Mouse (Mus musculus): ENCODE data around the gene Srpk2. TPM values are rescaled to one million over a fixed set of nuclear protein-coding genes. Genes with fewer than 3 reads are reported as not detected.

The Srpk2 gene
- polyA plus RNA-seq, 1 experiment = 66.9 TPM

GRCm38 (mm10) chr5:23674829-23675498 is 9.5 kb downstream of the Srpk2 start:
- TF ChIP-seq POLR2A (IDR thresholded peaks at IDR 0.05; ENCODE audit: low read depth, low read length) (no peak), CTCF (IDR thresholded peaks at IDR 0.05; ENCODE audit: borderline replicate concordance, insufficient read depth, low read length) (no peak)
- no peak overlapping the region for H3K27ac ChIP-seq (ENCODE audit: insufficient read depth, low read length)

DNA sequence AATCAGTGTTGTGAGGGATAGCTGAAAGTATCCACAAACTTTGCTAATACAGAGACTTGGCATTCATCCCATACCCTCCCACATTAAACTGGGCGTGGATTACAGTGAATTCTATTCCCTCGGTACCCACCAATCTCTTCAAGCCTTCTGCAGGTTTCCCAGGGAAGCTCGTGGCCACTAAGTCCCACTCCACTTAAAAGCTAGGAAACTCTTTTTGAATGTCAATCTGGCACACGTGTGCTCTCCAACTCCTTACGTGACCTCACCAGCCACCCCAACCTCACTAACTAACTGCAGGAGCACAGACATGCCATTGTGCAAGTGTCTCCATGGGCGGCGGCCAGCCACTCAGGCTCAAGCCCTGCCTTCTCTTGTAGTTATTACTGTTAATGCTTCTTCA is 12.3 kb downstream of the Srpk2 start:
- H3K27ac ChIP-seq (ENCODE audit: insufficient read depth, low read length) = no peak overlapping the region
- no peak overlapping the region for H3K4me3 ChIP-seq (ENCODE audit: insufficient read depth, low read length)
- no peaks in the 10 kb centered on the region; the same call in 1 of the 2 replicates for H3K4me1 ChIP-seq (ENCODE audit: control insufficient read depth, insufficient read depth, low read length)
- no peak for TF ChIP-seq POLR2A (IDR thresholded peaks at IDR 0.05; ENCODE audit: low read depth, low read length)
- no peak for TF ChIP-seq CTCF (IDR thresholded peaks at IDR 0.05; ENCODE audit: borderline replicate concordance, insufficient read depth, low read length)

More at GRCm38 (mm10) chr5:23674829-23675498, 9.5 kb downstream of the Srpk2 start:
- Histone ChIP-seq H3K4me1 (ENCODE audit: control insufficient read depth, insufficient read depth, low read length) (no peaks in the 10 kb centered on the region; the same call in 1 of the 2 replicates), H3K4me3 (ENCODE audit: insufficient read depth, low read length) (peak overlapping the region; percentile 80)

DNA sequence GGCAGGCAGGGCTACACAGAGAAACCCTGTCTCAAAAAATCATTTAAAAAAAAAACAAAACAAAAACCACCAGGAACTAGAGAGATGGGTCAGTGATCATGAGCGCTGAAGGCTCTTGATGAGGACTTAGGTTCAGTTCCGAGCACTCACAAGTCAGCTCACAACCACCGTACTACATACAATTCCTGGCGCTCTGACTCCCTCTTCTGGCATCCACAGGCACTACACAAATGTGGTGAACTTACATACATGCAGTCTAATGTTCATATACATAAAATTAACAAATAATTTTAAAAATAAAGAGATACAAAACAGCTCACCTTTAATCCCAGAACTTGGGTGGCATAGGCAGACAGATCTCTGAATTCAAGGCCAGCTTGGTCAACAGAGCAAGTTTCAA is 13.5 kb downstream of the Srpk2 start:
- Histone ChIP-seq H3K4me3 (ENCODE audit: insufficient read depth, low read length) (no peak overlapping the region), H3K4me1 (ENCODE audit: control insufficient read depth, insufficient read depth, low read length) (no peaks in the 10 kb centered on the region; the same call in 1 of the 2 replicates), H3K27ac (ENCODE audit: insufficient read depth, low read length) (no peak overlapping the region)
- TF ChIP-seq CTCF (IDR thresholded peaks at IDR 0.05; ENCODE audit: borderline replicate concordance, insufficient read depth, low read length) (no peak), POLR2A (IDR thresholded peaks at IDR 0.05; ENCODE audit: low read depth, low read length) (no peak)

- no peak overlapping the region for H3K27ac ChIP-seq (ENCODE audit: insufficient read depth, low read length)
- H3K4me1 ChIP-seq (ENCODE audit: control insufficient read depth, insufficient read depth, low read length) = no peaks in the 10 kb centered on the region
- no peak overlapping the region for H3K4me3 ChIP-seq (ENCODE audit: insufficient read depth, low read length)
These were observed 18.5 kb downstream of the Srpk2 start for GRCm38 (mm10) chr5:23665906-23666305.

GRCm38 (mm10) chr5:23661191-23661590 is 23.2 kb downstream of the Srpk2 start:
- TF ChIP-seq POLR2A (IDR thresholded peaks at IDR 0.05; ENCODE audit: low read depth, low read length) (no peak), CTCF (IDR thresholded peaks at IDR 0.05; ENCODE audit: borderline replicate concordance, insufficient read depth, low read length) (no peak)
- Histone ChIP-seq H3K4me3 (ENCODE audit: insufficient read depth, low read length) (no peak overlapping the region), H3K27ac (ENCODE audit: insufficient read depth, low read length) (no peak overlapping the region), H3K4me1 (ENCODE audit: control insufficient read depth, insufficient read depth, low read length) (no peaks in the 10 kb centered on the region)

More at GRCm38 (mm10) chr5:23665906-23666305, 18.5 kb downstream of the Srpk2 start:
- TF ChIP-seq CTCF (IDR thresholded peaks at IDR 0.05; ENCODE audit: borderline replicate concordance, insufficient read depth, low read length) (no peak), POLR2A (IDR thresholded peaks at IDR 0.05; ENCODE audit: low read depth, low read length) (no peak)

DNA sequence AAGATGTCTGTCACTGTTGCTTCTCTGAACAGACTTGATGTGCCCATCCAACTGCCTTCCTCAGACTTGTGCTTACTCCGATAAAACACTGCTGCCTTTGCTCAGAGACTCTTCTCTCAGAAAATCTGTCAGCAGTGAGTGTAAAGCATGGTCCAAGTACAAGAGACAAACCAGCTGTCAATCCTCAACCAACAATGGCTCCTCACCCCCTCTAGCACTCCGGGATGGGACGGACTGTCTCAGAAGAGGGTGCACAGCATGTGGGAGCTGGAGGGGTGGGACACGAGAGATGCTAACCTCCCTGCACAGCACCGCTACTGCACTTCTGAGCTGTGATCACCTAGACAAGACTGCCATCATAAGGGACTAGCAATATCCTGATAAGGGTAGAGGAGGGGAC is 26.4 kb downstream of the Srpk2 start:
- TF ChIP-seq CTCF (IDR thresholded peaks at IDR 0.05; ENCODE audit: borderline replicate concordance, insufficient read depth, low read length) = no peak
- TF ChIP-seq POLR2A (IDR thresholded peaks at IDR 0.05; ENCODE audit: low read depth, low read length) = no peak
- Histone ChIP-seq H3K4me1 (ENCODE audit: control insufficient read depth, insufficient read depth, low read length) (0 out of 2 replicates have a peak, but pooled peaks cover 2% of the 10 kb centered on the region), H3K4me3 (ENCODE audit: insufficient read depth, low read length) (no peak overlapping the region), H3K27ac (ENCODE audit: insufficient read depth, low read length) (no peak overlapping the region)

GRCm38 (mm10) chr5:23656590-23656989 is 27.8 kb downstream of the Srpk2 start:
- 0 out of 2 replicates have a peak, but pooled peaks cover 2% of the 10 kb centered on the region for H3K4me1 ChIP-seq (ENCODE audit: control insufficient read depth, insufficient read depth, low read length)
- H3K4me3 ChIP-seq (ENCODE audit: insufficient read depth, low read length) = no peak overlapping the region
- TF ChIP-seq POLR2A (IDR thresholded peaks at IDR 0.05; ENCODE audit: low read depth, low read length) (no peak), CTCF (IDR thresholded peaks at IDR 0.05; ENCODE audit: borderline replicate concordance, insufficient read depth, low read length) (no peak)
- H3K27ac ChIP-seq (ENCODE audit: insufficient read depth, low read length) = no peak overlapping the region

GRCm38 (mm10) chr5:23655030-23655429 is 29.4 kb downstream of the Srpk2 start:
- Histone ChIP-seq H3K27ac (ENCODE audit: insufficient read depth, low read length) (0 out of 2 replicates have a peak overlapping the region, but pooled peaks have one; percentile 42), H3K4me1 (ENCODE audit: control insufficient read depth, insufficient read depth, low read length) (0 out of 2 replicates have a peak, but pooled peaks cover 2% of the 10 kb centered on the region), H3K4me3 (ENCODE audit: insufficient read depth, low read length) (no peak overlapping the region)
- TF ChIP-seq CTCF (IDR thresholded peaks at IDR 0.05; ENCODE audit: borderline replicate concordance, insufficient read depth, low read length) (no peak), POLR2A (IDR thresholded peaks at IDR 0.05; ENCODE audit: low read depth, low read length) (no peak)

DNA sequence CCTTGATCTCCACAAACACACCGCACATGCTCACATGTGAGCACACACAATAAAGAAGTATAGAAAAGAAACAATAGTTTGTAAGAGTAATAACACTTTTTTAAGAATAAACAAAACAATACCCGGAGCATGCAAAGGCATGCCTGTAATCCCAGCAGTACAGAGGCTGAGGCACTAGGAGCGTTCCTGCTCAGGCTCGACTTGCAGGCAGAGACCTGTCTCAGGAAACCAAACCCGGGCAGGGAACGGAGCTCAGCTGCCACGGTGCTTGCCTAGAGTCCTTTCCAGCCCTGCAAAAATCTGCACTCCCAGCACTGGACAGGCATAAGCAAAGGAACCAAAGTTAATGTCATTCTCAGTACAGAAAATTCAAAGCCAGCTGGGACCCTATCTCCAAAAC is 32.1 kb downstream of the Srpk2 start:
- Histone ChIP-seq H3K27ac (ENCODE audit: insufficient read depth, low read length) (no peak overlapping the region), H3K4me1 (ENCODE audit: control insufficient read depth, insufficient read depth, low read length) (0 out of 2 replicates have a peak, but pooled peaks cover 2% of the 10 kb centered on the region), H3K4me3 (ENCODE audit: insufficient read depth, low read length) (no peak overlapping the region)
- TF ChIP-seq CTCF (IDR thresholded peaks at IDR 0.05; ENCODE audit: borderline replicate concordance, insufficient read depth, low read length) = no peak
- TF ChIP-seq POLR2A (IDR thresholded peaks at IDR 0.05; ENCODE audit: low read depth, low read length) = no peak

- TF ChIP-seq POLR2A (IDR thresholded peaks at IDR 0.05; ENCODE audit: low read depth, low read length) = no peak
- no peak for TF ChIP-seq CTCF (IDR thresholded peaks at IDR 0.05; ENCODE audit: borderline replicate concordance, insufficient read depth, low read length)
These were observed 32.6 kb downstream of the Srpk2 start for GRCm38 (mm10) chr5:23651786-23652185.

More at GRCm38 (mm10) chr5:23651786-23652185, 32.6 kb downstream of the Srpk2 start:
- 0 out of 2 replicates have a peak, but pooled peaks cover 2% of the 10 kb centered on the region for H3K4me1 ChIP-seq (ENCODE audit: control insufficient read depth, insufficient read depth, low read length)
- H3K4me3 ChIP-seq (ENCODE audit: insufficient read depth, low read length) = no peak overlapping the region
- no peak overlapping the region for H3K27ac ChIP-seq (ENCODE audit: insufficient read depth, low read length)

Measured in embryonic fibroblast, embryonic 13.5 days (primary cell).